Mouse (Mus musculus) R1 (cell line): ENCODE data around the gene Pah.

Experiments
- DNase-seq: peaks from one replicate; pipeline ENCODE4 v3.0.0-alpha.2; 2018; ENCODE audit warnings: low read depth, low spot score

Gene Pah

GRCm38 (mm10) chr10:87503946-87504345, 17.6 kb upstream of the Pah start:
- DNase-seq = peak; percentile 39

DNA sequence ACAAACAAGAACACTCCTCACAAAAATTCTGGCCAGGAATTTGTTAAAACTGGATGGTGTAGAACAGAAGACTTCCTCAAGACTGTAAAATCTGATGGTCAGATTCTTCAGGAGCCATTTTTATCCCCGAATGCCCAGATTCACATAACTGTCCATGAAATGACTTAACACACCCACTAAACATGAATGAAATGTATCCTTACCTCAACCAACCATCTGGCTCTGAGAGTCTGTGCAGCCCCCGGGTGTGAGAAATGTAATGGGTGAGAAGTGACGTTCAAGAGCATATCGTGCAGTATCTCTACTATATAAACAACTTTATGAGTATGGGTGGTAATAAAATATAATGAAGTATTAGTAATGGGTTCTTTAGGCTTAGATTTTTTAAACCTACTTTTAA, 13.0 kb upstream of the Pah start:
- DNase-seq = no peak

DNA sequence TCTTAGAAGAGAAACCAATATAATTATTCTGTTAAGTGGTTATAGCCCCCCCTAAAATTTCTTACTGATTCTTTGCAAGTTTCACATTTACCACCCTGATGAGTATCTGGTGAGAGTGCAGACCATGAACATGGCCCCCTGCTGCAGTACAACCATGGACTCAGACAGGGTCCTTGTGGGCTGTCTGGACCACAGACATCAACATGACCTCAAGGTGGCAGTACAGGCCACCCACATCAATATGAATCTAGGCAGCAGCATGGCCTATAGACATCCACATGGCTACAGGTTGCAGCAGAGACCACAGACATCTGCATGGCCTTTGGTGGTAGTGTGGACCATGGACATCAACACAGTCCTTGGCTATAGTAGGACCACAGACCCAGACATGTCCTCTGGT, 8.5 kb upstream of the Pah start:
- DNase-seq = peak; percentile 15

GRCm38 (mm10) chr10:87518585-87518984, 3.0 kb upstream of the Pah start:
- DNase-seq = no peak

DNA sequence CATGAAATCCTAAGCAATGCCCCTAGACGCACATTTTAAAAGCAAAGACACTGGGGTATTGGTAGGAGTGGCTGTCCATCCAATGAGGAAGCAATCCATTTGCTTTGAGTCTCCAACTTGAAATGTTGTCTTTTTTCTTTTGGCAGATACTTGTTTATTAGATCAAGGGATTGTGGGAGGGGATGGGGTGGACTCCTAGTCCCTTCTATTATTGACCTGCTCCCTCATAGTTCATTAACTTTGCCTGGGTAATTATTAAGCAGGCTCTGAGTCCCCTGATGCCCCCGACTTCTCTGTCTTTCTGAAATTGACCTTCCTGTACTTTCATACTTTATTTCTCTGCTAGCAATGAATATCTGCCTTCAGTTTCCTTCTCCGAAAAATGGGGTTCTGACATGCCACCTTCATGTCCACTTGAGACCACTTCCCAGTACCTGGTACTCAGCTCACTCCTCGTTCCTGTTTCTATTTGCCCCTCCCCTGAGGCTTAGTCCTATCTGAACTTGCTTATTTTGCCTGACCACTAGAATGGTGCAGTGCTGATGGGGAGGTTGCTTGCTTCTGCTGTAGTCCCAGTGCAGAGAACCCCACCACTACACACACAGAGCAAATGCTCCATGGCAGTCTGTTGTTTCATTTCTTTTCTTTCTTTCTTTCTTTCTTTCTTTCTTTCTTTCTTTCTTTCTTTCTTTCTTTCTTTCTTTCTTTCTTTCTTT, 1.0 kb upstream of the Pah start:
- no peak for DNase-seq

- DNase-seq = no peak
These were observed 12.6 kb downstream of the Pah start for GRCm38 (mm10) chr10:87534172-87534571.

DNA sequence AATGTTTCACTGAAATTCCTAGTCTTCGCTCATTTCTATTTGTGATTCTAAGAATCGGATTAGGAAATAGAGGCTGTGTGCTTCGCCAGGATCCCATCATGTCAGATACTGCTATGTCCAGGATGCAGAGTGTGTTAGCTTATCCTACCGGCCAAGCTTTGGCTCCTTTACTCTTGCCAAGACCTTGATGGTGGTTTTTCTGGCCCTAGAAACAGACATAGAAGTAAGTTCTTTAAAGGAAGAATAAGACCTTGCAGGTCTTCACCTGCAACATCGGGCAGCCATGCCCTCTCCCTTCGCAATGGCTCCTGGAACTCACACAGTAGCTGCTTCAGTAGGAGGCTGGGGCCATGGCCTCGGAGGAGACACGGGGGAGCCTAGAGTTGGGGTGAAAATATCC, 24.2 kb downstream of the Pah start:
- no peak for DNase-seq

DNA sequence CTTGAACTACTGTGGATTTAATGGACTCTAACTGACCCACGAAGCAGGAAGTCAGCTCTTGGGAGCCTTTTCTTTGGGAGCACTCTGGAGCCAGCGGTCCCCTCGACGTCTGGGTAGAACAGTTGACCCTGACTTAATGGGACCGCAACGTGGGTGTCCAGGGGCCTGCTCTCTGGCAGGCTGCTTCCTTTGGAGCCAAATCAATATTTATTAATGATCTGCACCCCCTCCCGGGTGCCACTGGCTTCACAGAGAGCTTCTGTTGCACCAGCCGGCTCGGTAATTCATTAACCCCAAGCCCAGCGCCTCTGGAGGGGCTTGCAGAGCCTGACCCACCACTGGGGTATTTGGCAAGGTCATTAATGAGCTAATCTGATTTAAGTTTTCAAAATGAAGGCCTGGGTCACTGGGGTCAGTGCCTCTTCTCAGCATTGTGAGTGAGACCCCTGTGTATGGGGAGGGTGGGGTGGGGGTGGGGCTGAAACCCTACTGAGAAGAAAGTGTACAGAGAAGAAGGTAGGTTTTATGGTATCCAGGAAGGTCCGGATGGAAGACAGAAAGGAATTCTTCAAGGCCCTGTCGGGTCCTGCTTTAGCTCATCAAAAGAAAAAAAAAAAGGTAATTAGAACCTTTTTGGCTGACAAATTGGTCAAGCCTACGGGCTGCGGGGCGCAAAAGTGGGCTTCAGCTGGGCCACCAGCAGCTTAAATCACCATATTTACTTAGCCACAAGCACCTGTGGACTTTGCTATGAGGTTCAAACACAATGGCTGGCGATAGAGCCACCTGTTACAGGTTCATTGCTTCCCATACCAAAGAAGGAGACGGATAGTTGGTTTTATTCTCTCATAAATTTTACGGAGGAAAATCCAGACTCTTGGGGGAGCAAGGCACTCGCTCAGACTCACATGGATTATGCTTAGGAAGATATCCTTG, 25.0 kb downstream of the Pah start:
- DNase-seq = no peak

- peak; percentile 69 for DNase-seq
These were observed 31.1 kb downstream of the Pah start for GRCm38 (mm10) chr10:87552726-87553125.

GRCm38 (mm10) chr10:87556441-87556840, 34.8 kb downstream of the Pah start:
- DNase-seq = no peak

- DNase-seq = no peak
These were observed 42.2 kb downstream of the Pah start for GRCm38 (mm10) chr10:87563818-87564217.

DNA sequence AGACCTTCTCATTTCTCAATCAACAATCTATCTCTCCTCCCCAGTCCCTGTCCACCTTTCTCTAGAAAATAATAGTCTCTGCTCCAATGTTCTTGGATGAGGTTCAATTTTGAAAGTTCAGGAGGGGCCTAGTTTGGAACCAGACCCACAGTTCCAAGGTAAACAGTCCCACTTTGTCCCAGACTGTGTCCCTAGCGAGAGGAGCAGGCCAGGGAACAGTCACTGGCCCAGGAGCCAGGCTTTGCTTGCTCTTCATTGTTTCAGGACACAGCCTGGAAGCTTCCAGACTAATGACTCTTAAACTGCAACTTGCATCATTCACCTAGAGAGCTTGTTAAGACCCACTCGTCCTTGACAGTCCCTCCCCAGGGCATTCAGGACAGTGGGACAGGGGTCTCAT, 44.1 kb downstream of the Pah start:
- DNase-seq = no peak

GRCm38 (mm10) chr10:87572500-87572899, 50.9 kb downstream of the Pah start:
- no peak for DNase-seq

DNA sequence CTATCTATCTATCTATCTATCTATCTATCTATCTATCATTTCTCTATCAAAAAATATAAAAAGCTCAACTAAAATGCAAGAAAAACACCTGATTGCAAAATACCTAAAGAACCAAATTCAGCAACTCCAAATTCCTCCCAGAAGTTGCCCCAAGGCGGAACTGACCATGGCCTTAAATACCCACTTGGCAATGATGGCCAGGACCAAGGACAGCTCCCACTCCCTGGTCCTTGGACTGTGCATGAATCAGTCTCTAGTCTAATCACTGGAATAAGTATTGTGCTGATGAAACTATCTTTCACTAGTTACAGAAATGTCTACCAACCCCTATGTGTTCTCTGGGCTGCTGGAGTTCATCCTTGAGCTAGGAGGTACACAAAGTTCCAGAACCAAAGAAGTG, 65.1 kb downstream of the Pah start:
- peak; percentile 48 for DNase-seq

DNA sequence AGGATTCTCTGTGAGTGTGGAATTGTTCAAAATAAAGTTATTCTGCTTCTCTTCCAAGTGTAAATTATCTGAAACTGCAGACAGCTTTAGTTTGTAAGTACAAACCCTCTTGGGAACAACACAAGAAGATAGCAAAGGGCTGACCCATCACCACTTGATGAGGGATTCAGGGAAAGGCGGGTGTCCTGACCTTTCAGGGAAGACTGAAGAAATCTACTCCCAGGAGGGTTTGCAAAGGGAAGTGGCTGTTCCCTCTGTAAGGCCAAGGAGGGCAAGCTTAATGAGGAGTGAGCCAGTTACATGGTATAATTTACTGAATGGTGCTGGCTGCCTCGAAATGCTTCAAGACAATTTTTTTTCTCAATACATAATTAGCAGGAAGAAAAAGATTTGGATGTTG, 72.3 kb downstream of the Pah start:
- DNase-seq = no peak

DNA sequence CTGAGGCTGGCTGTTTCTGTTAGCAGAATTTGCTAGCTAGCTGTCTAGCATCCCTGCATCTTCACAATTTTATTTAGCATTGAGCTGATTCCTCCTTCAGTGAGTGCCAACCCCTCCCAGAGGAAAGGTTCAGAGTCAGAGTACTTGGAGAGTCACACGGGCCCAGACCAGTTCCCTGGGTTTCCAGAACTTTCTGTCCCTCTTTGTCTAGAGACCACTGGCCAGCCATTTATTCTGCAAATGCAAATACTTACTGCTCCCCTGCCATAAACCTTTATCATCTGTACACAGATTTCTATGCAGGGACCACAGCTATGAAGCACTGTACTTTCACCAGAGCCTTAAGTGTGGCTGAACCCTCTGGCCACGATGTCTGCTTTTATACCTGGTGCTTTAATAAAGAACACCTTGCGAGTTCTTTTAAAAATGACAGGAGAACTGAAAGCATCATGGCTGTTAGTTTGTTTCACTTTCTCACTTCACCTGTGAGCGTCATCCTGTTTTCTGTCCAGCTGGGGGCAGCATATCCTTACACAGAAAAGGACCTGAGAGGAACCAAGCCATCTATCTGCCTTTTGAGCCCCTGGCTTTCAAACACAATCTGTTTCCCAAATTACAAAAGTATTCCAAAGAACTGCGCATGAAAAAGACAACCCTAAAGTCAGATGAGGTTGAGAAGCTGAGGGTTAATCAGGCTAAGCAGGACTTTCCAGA, 74.9 kb downstream of the Pah start:
- peak; percentile 42 for DNase-seq

- peak; percentile 5 for DNase-seq
These were observed 75.6 kb downstream of the Pah start for GRCm38 (mm10) chr10:87597075-87597677.

- no peak for DNase-seq
These were observed 80.6 kb downstream of the Pah start for GRCm38 (mm10) chr10:87602151-87602550.

DNA sequence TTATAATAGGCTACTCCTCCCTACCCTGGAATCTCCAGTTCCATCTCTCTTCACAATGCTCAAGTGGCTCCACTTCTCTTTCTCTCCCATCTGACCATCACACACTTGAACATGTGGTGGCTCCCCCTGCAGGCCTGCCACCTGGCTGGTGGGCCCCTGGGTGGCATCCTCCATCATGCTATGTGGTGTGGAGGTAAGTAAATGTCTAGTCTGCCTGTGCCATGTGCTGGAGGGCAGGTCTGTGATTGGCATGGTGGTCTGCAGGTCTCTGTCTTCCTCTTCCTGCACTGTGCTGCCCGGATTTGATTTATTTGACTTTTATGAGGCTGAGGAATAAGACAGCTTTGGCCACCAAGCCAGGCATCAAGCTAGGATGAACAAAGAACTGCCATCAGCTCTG, 103.6 kb downstream of the Pah start:
- no peak for DNase-seq
